Mouse (Mus musculus) B cell, adult 2 months (primary cell): ENCODE measurements around the gene Gpn2.
A peak's percentile ranks its signal among the peaks of the same experiment; 100 is the strongest.

Source experiments
- DNase-seq, 2 experiments: peaks; one replicate each; pipeline ENCODE4 v3.0.0; 2022

Gpn2 gene

DNA sequence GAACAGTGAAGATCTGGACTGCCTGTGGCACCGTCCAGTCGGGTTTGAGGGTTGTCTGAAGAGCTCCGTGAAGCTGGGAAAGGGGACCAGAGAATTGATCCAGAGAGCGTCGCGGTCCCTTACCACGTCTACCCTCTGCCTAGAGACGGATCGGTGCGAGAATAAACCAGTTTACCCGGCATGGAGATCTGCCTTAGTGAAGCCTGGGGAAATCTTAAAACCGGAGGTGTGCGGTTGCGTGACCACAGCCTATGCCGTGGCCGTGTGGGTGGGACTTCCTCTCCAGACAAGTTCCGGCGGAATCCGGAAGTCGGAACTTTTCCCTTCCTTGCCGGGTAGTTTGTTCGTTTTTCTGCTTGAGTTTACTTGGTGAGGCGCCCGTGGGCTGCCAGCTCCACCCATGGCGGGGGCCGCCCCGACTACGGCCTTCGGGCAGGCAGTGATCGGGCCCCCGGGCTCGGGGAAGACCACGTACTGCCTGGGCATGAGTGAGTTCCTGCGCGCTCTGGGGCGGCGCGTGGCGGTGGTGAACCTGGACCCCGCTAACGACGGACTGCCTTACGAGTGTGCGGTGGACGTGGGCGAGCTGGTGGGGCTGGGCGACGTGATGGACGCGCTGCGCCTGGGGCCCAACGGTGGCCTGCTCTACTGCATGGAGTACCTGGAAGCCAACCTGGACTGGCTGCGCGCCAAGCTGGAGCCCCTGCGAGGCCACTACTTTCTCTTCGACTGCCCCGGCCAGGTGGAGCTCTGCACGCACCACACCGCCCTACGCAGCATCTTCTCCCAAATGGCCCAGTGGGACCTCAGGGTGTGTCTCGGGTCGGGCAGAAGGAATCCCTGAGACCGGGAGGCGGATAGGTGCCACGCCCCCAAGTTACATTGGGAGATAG, at the start of gene Gpn2:
Gene Gpn2, plus strand, starts transcription at position 304 of the 893 bp plus-strand sequence.
- peak; percentile 88 to 90 for DNase-seq

DNA sequence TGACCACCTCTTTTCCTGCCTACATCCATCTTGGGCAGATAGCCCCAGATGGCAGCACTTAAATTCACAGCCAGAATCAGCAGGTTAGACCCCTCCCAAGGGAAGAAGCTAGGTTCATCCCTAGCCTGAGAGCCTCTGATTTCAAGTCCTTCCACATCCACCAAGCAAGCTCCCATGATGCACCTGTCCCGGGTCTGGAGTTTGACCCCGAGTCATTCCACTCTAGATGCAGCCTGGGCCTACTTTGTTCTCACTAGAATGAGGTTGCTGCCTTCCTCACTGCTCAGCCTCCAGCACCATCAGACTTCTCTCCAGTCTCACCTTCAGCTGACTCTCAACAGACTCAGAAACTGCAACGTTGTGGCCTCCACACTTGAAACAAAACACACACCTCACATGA, 48.1 kb upstream of the Gpn2 start:
- DNase-seq = no peak

DNA sequence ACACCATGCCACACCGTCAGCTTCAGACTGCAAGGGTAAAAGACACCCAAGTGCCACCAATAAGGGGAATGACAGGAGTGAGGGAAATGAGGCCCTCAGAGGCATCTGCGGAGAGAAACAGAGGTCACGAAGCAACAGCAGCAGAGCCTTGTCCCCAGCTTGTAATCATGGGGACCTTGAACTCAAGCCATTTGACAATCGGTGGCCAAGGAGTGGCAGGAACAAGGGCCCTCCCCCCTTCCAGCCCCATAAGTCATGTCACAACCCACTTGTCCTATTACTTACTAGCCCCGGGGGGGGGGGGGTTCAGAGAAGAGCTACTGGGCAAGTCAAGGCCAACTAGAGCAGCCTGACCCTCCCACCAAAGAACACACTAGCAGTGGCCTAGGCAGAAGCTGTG, 47.5 kb upstream of the Gpn2 start:
- DNase-seq = no peak

DNA sequence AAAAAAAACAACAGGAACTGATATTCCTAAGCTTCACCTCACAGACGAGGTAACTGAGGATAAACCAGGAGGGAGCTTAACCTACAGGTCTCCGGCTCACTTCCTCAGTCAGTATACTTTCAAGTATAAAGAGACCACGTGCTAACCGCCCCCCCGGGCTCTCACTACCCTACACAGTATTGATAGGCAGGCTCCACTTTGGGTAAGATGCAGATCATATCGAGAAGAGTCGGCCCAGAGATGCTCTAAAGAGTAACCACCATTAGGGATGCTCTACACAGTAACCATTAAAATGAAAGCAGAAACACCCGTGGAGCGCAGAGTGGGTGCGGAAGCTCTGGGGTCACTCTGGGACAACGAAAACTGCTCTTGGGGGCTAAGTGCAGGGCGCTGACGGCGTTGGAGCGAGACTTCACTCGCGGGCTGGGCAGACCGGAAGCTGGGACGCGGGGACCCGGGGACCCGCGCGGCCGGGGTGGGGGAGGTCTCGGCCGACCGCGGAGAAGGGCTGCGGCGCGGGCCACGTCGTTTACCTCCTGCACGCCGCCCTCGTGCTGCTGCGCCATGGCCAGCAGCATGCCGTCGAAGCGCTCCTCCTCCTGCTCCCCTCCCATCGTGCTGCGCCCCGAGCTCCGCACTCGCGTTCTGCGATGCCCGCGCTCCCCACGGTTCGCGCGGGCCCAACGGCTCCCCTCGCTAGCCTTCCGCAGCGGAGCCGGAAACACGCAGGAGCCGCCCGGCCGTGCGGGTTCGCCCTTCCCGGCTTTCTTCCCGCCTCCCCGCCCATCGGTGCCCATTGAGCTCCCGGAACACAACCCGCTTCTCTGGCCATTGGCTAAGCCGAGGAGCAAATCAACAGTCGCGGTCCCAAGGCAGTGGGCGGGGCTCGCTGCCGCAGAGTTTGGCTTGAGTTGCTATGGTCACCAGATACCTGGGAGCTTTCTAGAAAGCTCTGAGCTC, 38.6 kb upstream of the Gpn2 start, which contains the start of gene Nudc:
Gene Nudc, minus strand, starts transcription at position 725 of the 960 bp plus-strand sequence.
- peak; percentile 95 to 96 for DNase-seq

DNA sequence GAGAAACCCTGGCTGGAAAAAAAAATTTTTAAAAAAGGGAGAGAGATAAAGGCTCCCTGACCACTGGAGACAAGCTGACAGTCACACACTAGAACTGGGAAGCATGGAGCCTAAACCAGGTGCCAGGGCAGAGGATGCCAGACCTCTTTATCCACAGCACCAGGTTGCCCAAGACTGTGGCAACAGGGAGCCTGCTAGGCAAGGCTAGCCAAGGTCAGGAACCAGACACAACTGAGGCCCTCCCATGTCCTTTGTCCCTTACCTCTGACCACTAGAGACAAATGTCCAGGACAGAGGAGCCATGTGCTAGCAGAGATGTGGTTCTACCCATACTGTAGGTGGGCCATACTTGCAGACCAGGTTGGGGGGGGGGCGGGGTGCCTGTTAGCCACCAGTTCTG, 32.1 kb upstream of the Gpn2 start:
- DNase-seq = no peak

DNA sequence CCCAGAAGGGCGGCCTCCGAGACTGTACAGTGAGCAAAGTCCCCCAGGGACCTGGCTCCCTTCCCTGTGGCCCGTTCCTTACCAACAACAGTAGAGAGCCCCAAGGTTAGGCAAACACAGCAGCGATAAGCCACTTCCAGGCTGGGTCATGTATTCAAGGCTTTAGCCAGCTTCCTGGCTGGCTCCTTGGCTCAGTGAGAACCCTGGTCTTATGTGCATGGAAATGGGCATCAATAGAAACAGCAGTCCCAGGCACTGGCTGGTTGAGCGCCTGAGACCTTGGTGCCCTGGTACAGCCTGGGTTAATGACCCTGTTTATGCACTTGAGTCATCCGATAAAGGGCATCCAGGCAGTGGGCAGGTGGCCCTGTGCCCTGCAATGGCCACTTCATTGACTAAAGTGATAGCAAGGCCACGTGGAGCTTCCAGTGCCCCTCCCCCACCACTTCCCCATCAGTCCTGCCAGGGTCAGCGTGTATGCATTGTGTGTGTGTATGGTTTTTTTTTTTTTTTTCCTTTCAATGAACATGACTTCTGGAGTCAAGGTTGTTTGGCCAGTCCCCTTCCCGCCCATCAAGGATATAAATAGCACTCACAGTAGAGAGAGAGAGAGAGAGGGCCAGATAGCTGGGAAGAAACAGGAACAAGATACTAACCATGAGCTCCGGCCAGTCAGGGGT, 31.3 kb upstream of the Gpn2 start, which contains the start of gene Nr0b2:
Gene Nr0b2, plus strand, starts transcription at position 609 of the 680 bp plus-strand sequence.
- peak; percentile 20 to 21 for DNase-seq

DNA sequence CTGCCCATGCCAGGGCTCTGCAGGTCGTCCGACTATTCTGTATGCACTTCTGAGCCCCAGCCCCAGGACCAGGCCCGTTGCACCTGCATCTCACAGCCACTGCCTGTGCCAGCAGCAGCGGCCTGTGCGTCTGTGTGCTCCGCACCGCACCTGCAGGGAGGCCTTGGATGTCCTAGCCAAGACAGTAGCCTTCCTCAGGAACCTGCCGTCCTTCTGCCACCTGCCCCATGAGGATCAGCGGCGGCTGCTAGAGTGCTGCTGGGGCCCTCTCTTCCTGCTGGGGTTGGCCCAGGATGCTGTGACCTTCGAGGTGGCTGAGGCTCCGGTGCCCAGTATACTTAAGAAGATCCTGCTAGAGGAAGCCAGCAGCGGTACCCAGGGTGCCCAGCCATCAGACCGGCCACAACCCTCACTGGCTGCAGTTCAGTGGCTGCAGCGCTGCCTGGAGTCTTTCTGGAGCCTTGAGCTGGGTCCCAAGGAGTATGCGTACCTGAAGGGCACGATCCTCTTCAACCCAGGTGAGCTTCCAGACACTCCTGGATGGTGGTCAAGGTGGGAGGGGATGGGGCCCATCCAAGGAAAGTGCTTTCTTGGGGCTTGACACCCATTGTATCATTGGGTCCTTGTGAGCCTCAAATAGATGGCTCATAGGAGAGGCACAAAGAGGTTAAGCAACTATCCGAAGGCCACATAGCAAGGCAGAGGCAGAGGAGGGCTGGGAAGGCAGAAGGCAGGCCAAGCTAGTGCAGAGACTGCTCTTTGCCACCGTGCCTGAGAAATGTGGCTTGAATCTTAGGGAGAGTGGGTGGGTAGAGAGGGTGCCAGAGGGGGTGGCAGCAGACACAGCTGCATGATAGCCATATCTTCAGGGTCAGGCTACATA, 30.5 kb upstream of the Gpn2 start:
- no peak for DNase-seq

DNA sequence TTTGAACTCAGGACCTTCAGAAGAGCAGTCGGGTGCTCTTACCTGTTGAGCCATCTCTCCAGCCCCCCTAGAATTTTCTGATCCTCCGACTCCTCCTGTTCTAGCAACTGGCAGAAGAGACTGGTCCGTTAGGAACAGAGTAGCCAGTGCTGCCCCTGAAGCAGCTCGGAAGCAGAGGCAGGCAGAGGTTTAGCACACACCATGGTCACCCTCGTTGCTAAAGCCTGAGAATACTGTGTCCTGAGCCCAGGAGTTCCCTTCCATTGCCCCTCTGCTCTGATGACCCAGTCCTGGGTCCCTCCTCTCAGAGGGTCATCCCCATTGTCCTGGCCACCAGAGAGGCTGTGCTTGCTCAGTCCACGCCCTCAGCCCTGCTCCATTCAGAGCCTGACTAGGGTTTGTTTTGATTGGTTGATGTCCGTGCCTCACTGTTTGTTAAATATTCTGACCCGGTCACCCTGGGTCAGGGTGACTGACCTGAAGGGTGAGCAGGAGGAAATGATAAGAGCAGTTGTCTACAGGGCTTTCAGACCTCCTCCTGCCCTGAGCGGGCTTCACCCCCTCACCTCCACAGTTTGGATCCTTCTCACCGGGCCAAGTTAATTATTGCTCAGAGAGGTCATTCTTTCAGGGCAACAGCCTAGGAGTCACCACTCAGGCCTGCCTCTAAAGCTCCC, 27.0 kb upstream of the Gpn2 start:
- no peak for DNase-seq

DNA sequence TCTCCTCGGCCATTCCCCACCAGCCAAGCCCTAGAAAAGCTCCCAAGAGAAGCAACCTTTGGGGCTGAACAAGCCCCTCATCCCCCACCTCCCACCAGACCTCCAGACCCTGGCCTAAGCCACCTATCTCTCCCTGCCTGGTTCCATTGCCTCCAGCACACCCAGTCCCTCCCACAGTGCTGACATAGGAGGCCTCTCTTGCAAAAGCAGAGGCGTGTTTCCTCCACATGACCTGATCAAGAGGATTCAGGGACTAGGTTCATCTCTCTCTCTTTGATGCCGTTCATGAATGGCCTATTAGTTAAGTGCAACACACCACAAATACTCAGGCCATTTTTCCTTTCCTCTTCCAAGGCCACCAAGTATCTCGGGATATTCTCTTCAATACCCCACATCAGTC, 24.3 kb upstream of the Gpn2 start:
- DNase-seq = no peak

DNA sequence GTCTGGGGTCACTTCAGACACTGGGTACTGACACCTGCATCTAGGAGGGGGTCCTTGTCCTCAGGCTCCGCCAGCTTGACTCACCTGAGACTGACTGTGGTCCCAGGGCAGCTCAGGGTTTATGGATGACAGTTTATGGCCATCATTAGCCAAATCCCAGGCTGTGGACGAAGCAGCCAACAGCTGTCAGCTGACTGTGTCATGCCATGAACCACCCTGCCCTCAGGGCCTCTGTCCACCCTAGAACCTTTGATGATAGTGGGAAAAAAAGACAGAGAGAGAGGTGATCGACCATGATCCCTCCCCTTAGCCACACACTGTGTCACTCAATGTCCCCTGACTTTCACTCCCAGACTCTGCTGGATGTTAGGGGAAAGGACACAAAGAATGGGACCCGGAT, 22.5 kb upstream of the Gpn2 start:
- no peak for DNase-seq

DNA sequence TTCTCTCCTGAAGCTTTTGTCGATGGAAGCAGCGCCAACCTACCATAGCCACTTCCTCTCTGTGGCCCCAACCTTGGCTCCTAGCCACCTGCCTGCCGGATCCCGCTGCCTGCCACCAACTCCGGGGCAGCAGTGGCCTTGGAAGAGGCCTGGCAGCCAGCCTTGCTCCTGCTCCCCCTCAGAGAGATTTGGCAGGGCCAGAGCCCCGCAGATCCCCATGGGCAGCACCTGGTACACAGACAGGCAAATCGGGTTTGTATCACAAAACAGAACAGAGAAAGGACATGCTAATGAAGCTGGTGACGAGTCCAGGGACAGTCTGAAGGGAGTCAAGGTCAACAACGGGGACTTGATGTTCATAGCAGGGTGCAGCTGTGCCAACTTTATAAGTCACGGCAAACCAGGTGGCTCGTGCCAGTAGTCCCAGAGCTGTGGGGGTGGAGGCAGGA, 21.0 kb upstream of the Gpn2 start:
- DNase-seq = no peak

DNA sequence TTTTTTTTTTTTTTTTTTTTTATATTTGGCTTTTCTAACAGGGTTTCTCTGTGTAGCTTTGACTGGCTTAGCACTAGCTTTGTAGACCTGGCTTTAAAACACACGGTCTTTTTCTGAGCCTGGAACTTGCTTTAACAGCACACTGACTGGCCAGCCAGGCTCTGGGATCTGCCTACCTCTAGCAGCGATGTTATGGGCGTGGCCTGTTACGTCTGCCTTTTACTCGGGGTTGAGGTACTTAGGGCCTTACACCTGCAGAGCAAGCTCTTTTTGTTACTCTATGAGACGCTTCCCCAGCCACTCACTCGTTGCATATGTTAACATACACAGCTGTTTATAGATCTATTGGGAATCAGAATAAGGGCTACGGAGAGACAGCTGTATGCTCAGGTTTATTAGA, 16.9 kb upstream of the Gpn2 start:
- DNase-seq = no peak

DNA sequence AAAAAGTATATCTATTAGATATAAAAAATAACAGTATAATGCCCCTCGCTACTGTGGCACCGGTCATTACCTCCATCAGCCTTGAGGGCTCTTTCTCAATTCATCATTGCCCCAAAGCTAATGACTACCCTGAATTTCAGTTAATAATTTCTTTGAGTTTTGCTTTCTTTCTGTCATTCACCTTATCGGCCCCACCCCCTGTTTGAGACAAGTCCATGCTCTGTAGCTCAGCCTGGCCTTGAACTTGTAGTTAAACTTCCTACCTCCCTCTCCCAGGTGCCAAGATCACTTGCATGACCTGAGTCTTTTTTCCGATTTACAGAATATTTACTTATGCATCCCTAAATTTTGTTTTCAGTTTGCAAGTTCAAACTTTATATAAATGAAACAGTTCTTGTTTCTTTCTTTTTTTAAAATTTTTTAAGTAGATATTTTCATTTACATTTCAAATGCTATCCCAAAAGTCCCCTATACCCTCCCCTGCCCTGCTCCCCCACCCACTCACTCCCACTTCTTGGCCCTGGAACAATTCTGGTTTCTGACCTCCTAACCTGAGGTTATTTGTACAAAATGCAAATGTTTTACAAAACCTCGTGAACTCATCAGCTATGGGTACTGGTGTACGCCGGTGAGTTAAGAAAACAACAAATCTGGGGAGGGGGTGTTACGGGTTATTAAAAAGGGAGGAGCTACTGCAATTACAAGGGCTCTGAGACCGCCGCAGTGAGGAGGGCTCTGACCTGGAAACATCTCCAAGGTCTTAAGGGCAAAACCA, 14.7 kb upstream of the Gpn2 start:
- DNase-seq = no peak

DNA sequence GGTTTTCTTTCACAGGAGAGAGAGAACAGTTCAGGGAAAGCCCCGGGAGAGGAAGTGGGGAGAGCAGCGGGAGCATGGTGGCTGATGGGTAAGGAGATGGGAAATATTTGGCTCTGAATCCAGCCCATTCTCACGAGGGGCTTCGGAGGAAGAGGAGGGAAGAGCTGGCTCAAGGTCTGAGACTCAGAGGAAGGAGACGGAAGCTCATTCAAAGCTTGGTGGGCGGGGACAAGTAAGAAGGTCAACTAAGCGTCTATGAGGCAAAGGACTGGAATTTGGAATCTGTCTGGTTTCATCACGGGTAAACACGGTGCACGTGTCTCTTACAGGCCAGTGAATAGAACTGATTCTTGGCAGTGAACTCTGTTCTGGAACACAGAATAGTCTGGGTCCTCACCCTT, 14.1 kb upstream of the Gpn2 start:
- no peak for DNase-seq

DNA sequence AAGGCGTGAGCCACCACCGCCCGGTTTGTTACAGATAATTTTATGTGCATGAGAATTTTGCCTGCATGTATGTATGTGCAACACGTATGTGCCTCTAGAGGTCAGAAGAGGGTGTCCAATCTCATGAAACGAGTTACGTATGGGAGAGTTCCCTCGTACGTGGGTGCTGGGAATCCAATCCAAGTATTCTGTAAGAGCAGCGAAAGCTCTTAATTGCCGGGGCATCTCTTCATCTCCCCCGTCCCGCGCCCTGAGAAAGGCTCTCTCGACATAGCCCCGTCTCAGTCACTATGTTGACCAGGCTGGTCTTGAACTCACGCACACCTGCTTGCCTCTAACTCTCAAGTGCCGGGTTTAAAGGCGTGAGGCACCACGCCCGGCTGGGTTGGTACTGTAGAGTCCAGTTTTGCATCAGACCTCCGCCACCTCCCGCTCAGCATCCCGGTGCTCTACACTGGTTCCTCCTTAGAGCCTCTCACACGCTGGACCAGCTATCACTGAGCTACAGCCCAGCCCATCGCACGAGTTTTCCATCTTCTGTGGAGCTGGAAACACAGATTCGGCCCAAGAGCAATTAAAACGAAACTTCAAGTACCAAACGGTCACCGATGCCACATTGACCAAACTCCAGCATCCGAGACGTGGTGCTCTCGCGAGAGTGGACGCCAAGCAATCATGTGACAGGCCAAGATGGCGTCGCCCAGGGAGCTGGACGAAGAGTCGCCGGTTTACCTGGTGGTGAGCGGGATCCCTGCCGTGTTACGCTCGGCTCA, 9.9 kb upstream of the Gpn2 start, which contains the start of gene Gpatch3:
Gene Gpatch3, plus strand, starts transcription at position 676 of the 773 bp plus-strand sequence.
- peak; percentile 88 to 89 for DNase-seq

DNA sequence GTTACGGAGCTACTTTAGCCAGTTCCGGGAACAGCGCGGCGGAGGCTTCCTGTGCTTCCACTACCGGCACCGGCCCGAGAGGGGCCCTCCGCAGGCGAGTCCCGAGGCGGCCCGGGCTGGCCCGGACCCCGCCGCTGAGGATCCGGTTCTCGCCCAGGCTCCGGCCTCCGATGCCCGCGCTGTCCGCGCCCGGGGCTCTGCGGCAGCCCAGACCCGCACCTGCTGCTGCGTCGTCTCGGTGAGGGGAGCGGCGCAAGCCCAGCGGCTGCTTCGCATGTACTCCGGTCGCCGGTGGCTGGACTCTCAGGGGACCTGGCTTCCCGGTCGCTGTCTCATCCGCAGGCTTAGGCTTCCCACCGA, 9.3 kb upstream of the Gpn2 start:
- DNase-seq = no peak

DNA sequence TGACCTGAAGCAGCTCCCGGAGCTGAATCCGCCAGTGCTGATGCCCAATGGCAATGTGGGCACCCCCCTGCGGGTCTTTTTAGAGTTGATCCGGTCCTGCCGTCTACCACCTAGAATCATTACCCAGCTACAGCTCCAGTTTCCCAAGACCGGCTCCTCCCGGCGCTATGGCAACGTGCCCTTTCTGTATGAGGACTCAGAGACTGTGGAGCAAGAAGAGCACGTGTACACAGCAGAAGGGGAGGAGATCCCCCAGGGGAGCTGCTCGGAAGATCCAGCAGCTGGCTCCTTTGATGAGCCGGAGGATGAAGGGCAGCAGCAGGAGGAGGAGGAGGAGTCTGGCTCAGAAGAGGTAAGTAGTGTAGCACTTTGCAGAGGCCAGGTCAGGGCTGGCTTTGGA, 6.2 kb upstream of the Gpn2 start:
- DNase-seq = no peak

DNA sequence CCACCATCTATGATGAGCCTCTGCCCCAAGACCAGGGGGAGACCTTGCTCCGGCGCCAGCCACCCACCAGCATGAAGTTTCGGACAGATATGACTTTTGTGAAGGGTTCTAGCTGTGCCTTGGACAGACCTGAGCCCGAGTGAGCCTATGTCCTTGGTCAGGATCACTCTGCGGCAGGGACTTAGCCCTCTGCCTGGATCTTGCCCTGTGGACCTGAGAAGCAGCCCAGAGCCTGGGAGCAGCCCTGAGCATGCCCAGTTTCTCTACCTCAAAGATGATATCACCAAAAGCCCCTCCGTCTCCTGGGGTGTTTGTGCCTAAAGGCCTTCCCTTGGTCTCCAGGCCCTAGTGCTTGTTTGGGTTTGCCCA, 488 bp upstream of the Gpn2 start:
- no peak for DNase-seq

DNA sequence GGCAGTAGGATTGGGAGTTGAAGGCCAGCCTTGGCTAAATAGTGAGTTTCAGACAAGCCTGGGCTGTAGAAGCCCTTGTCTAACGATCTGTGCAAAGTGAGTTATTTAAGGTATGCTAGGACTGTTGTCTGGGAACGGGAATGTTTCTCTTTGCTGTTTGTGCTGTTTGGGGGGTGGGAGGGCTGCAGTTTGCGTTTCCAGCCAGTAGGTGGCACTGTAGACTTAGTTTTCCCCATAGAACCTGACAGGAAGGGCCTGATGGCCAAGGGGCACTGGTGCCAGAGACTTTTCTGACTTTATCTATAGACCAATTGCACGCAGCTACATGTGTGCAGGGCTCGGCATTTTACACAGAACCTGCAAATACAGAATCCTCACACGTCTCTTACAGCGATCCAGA, 8.4 kb downstream of the Gpn2 start:
- peak; percentile 83 to 84 for DNase-seq

DNA sequence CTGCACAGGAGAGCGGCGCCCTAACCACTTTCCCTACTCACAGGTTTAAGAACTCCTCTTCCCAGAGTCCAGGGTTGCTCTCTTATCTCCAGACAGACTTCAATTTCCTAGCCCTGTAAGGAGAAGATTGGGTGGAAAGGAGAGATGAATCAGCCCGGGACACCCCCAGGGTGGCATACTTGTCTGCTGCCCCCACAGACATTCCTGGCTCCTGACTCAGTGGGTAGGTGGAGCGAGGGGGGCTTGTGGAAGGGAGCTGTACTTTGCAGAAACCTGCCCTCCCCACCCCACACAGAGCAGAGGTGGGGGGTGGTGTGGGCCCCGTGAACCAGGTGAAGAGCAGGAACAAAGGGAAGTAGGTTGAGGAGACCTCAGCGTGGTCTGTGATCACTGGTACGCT, 11.4 kb downstream of the Gpn2 start:
- peak in 1 of 2 experiments; percentile 44 for DNase-seq
